Mouse (Mus musculus) gastrocnemius, adult 18-20 months (tissue): ENCODE measurements around the gene Mgst2. TPM values are rescaled to one million over a fixed set of nuclear protein-coding genes. Genes with fewer than 3 reads are reported as not detected.
A peak's percentile ranks its signal among the peaks of the same experiment; 100 is the strongest.

ENCODE experiments used
- DNase-seq: peaks from one replicate; pipeline ENCODE4 v3.0.0; 2021; ENCODE audit warnings: low spot score
- long read RNA-seq, 2 experiments: library from polyadenylated mRNA; stranded (forward); transcript quantifications; one replicate each; pipeline ENCODE4 v2.0.0; 2021
- total RNA-seq, 2 experiments: library from RNA; stranded (reverse); gene quantifications; 2 replicates each; pipeline ENCODE4 v1.2.3; 2021

The Mgst2 gene
- total RNA-seq = under 1 TPM in 1 of 2 experiments, not detected in 1; 0.37 TPM
- long read RNA-seq, experiment 1 = 0 reads
- long read RNA-seq, experiment 2, partial matches to known transcripts = 0 of 1 reads
- long read RNA-seq, experiment 2, other reads (novel, unspliced or antisense) = 1 of 1 reads

- no peak for DNase-seq
Measured at GRCm38 (mm10) chr3:51660060-51660459, at the start of gene Mgst2. Gene Mgst2 (plus strand): TSS chr3:51660360.

- DNase-seq = peak; percentile 64
Measured at GRCm38 (mm10) chr3:51611972-51612371, 48.2 kb upstream of the Mgst2 start.

- no peak for DNase-seq
Measured at GRCm38 (mm10) chr3:51612398-51613356, 47.5 kb upstream of the Mgst2 start.

GRCm38 (mm10) chr3:51614278-51614677, 45.9 kb upstream of the Mgst2 start:
- DNase-seq = no peak

GRCm38 (mm10) chr3:51623956-51624355, 36.2 kb upstream of the Mgst2 start:
- no peak for DNase-seq

- no peak for DNase-seq
Measured at GRCm38 (mm10) chr3:51627741-51628140, 32.4 kb upstream of the Mgst2 start.

GRCm38 (mm10) chr3:51628977-51629376, 31.2 kb upstream of the Mgst2 start:
- DNase-seq = no peak

- no peak for DNase-seq
Measured at GRCm38 (mm10) chr3:51630746-51631145, 29.4 kb upstream of the Mgst2 start.

GRCm38 (mm10) chr3:51631971-51632370, 28.2 kb upstream of the Mgst2 start:
- DNase-seq = no peak

GRCm38 (mm10) chr3:51634451-51634850, 25.7 kb upstream of the Mgst2 start:
- DNase-seq = peak; percentile 60

GRCm38 (mm10) chr3:51635960-51636359, 24.2 kb upstream of the Mgst2 start:
- DNase-seq = no peak

- no peak for DNase-seq
Measured at GRCm38 (mm10) chr3:51636700-51637099, 23.5 kb upstream of the Mgst2 start.

GRCm38 (mm10) chr3:51637326-51637725, 22.8 kb upstream of the Mgst2 start:
- DNase-seq = no peak

GRCm38 (mm10) chr3:51638260-51638659, 21.9 kb upstream of the Mgst2 start:
- DNase-seq = no peak

GRCm38 (mm10) chr3:51645484-51645883, 14.7 kb upstream of the Mgst2 start:
- DNase-seq = no peak

- no peak for DNase-seq
Measured at GRCm38 (mm10) chr3:51646301-51646700, 13.9 kb upstream of the Mgst2 start.

GRCm38 (mm10) chr3:51647356-51647755, 12.8 kb upstream of the Mgst2 start:
- no peak for DNase-seq

GRCm38 (mm10) chr3:51648037-51648664, 12.0 kb upstream of the Mgst2 start:
- DNase-seq = peak; percentile 87

- no peak for DNase-seq
Measured at GRCm38 (mm10) chr3:51649426-51649825, 10.7 kb upstream of the Mgst2 start.

GRCm38 (mm10) chr3:51649986-51650385, 10.2 kb upstream of the Mgst2 start:
- no peak for DNase-seq

- DNase-seq = no peak
Measured at GRCm38 (mm10) chr3:51651149-51651548, 9.0 kb upstream of the Mgst2 start.

GRCm38 (mm10) chr3:51652292-51652691, 7.9 kb upstream of the Mgst2 start:
- peak; percentile 85 for DNase-seq
